In genomic region chr2:27410518-27411140, GRCm38 (mm10) we compare ENCODE assay signal across 12 mouse cellular contexts. TPM values are rescaled to one million over a fixed set of nuclear protein-coding genes. Genes with fewer than 3 reads are reported as not detected.
DNase-seq lines count a peak whose midpoint lies in the region; ATAC-seq and TF ChIP-seq lines count a peak whose summit lies in the region.
"Had no signal": no experiment of that assay in that cellular context is flagged by ENCODE, and none has a peak within 500 bp of the region (broad histone marks: within the 10 kb centered on the region; RNA-seq: fewer than 3 reads in every experiment).

No protein-coding gene starts in this region.

- peak overlapping the region; percentile 83 for H3K27ac ChIP-seq in kidney, embryonic 15.5 days
- peak overlapping the region; percentile 33; the same call in 1 of the 2 replicates for H3K27ac ChIP-seq in stomach, embryonic 14.5 days (ENCODE audit: low read length)
- H3K27ac ChIP-seq in stomach, postnatal 0 days (replicated peaks): no peak overlapping the region
- no peak overlapping the region for H3K27ac ChIP-seq in liver, embryonic 11.5 days (ENCODE audit: low read depth, low read length)

- no peak overlapping the region for H3K4me2 ChIP-seq in kidney, embryonic 15.5 days
- H3K4me2 ChIP-seq in stomach, embryonic 14.5 days (replicated peaks; ENCODE audit: low read depth, low read length): no peak overlapping the region
- no peak overlapping the region for H3K4me2 ChIP-seq in stomach, postnatal 0 days (replicated peaks; ENCODE audit: low read depth)
- H3K4me2 ChIP-seq in liver, embryonic 11.5 days: peak overlapping the region; percentile 49

- no peak for ATAC-seq in kidney, embryonic 15.5 days (replicated peaks; ENCODE audit: low FRiP score)
- no peak for ATAC-seq in stomach, embryonic 14.5 days (ENCODE audit: insufficient number of reproducible peaks, insufficient read depth, low FRiP score, low read depth)
- ATAC-seq in stomach, postnatal 0 days (ENCODE audit: low FRiP score, low TSS enrichment): no peak
- no peak for ATAC-seq in liver, embryonic 11.5 days (replicated peaks; ENCODE audit: low FRiP score)
- no peak for ATAC-seq in frontal cortex, adult (ENCODE audit: low TSS enrichment)
- ATAC-seq: CD4-positive, CD25-positive, alpha-beta regulatory T cell, adult 4 months had no signal

- no peak overlapping the region for H3K9ac ChIP-seq in kidney, embryonic 15.5 days
- no peak overlapping the region for H3K9ac ChIP-seq in stomach, embryonic 14.5 days (replicated peaks; ENCODE audit: low read depth, low read length)
- H3K9ac ChIP-seq in stomach, postnatal 0 days (ENCODE audit: low read length): no peak overlapping the region
- no peak overlapping the region for H3K9ac ChIP-seq in liver, embryonic 11.5 days (ENCODE audit: low read depth, low read length)

- TF ChIP-seq CTCF in stomach, postnatal 0 days (IDR thresholded peaks at IDR 0.05; ENCODE audit: low read depth): no peak

- 71% methylated on average over 6 of the region's 6 CpGs for WGBS in kidney, embryonic 15.5 days
- 69% methylated on average over 6 of the region's 6 CpGs for WGBS in stomach, embryonic 14.5 days
- 67% methylated on average over 6 of the region's 6 CpGs for WGBS in stomach, postnatal 0 days
- WGBS in liver, embryonic 11.5 days: 77% methylated on average over 6 of the region's 6 CpGs

- no peaks in the 10 kb centered on the region for H3K27me3 ChIP-seq in kidney, embryonic 15.5 days
- H3K27me3 ChIP-seq in stomach, embryonic 14.5 days (ENCODE audit: control insufficient read depth, insufficient read depth, low read length): no peaks in the 10 kb centered on the region
- H3K27me3 ChIP-seq in stomach, postnatal 0 days (ENCODE audit: control insufficient read depth, insufficient read depth, low read length): no peaks in the 10 kb centered on the region
- H3K27me3 ChIP-seq in liver, embryonic 11.5 days (replicated peaks; ENCODE audit: control insufficient read depth, insufficient read depth, low read length): no peaks in the 10 kb centered on the region

- no peaks in the 10 kb centered on the region for H3K36me3 ChIP-seq in kidney, embryonic 15.5 days
- H3K36me3 ChIP-seq in stomach, embryonic 14.5 days (ENCODE audit: control insufficient read depth, insufficient read depth, low read length): no peaks in the 10 kb centered on the region
- H3K36me3 ChIP-seq in stomach, postnatal 0 days (ENCODE audit: control insufficient read depth, insufficient read depth, low read length): no peaks in the 10 kb centered on the region
- no peaks in the 10 kb centered on the region for H3K36me3 ChIP-seq in liver, embryonic 11.5 days (ENCODE audit: control insufficient read depth, insufficient read depth, low read length)

- H3K9me3 ChIP-seq in kidney, embryonic 15.5 days (replicated peaks): no peaks in the 10 kb centered on the region
- H3K9me3 ChIP-seq in stomach, embryonic 14.5 days (ENCODE audit: control insufficient read depth, low read depth, low read length): no peaks in the 10 kb centered on the region
- H3K9me3 ChIP-seq in stomach, postnatal 0 days (ENCODE audit: control insufficient read depth, low read length): no peaks in the 10 kb centered on the region
- H3K9me3 ChIP-seq in liver, embryonic 11.5 days (ENCODE audit: control insufficient read depth, low read length): no peaks in the 10 kb centered on the region

- peaks cover 74% of the 10 kb centered on the region for H3K4me1 ChIP-seq in kidney, embryonic 15.5 days
- peaks cover 54% of the 10 kb centered on the region for H3K4me1 ChIP-seq in stomach, embryonic 14.5 days (ENCODE audit: control insufficient read depth, insufficient read depth, low read length)
- peaks cover 8% of the 10 kb centered on the region for H3K4me1 ChIP-seq in stomach, postnatal 0 days (replicated peaks; ENCODE audit: control insufficient read depth, insufficient read depth)
- H3K4me1 ChIP-seq in liver, embryonic 11.5 days (replicated peaks; ENCODE audit: control insufficient read depth, insufficient read depth, low read length): peaks cover 57% of the 10 kb centered on the region

- H3K4me3 ChIP-seq in kidney, embryonic 15.5 days (replicated peaks): no peak overlapping the region
- no peak overlapping the region for H3K4me3 ChIP-seq in stomach, embryonic 14.5 days (ENCODE audit: low read depth, low read length)
- H3K4me3 ChIP-seq in stomach, postnatal 0 days (ENCODE audit: low read depth, low read length): no peak overlapping the region
- no peak overlapping the region for H3K4me3 ChIP-seq in liver, embryonic 11.5 days (ENCODE audit: low read depth, low read length)

- TF ChIP-seq EP300 in stomach, postnatal 0 days (optimal IDR thresholded peaks at IDR 0.05): no peak

- DNase-seq in kidney, adult 9 months: no peak
- no peak for DNase-seq in stomach, postnatal 0 days (ENCODE audit: low spot score)
- DNase-seq in liver, embryonic 11.5 days (ENCODE audit: low spot score): no peak
- DNase-seq in yolk sac, embryonic 10.5 days (ENCODE audit: low spot score): peak; percentile 64
- no peak for DNase-seq in heart, postnatal 4 days
- DNase-seq: cerebellum, adult 18-20 months; kidney, postnatal 36 days; lung, postnatal 14 days had no signal

RNA-seq across cellular contexts. Expression of gene Vav2, which starts 16.2 kb away (rescaled TPM):
- polyA plus RNA-seq in kidney, embryonic 15.5 days (2015; fragmentation: Nextera tagmentation; extraction: Ambion mirVana): 7.1 and 8.3 TPM in 2 replicates
- polyA plus RNA-seq in stomach, embryonic 14.5 days (2014; fragmentation: Nextera tagmentation; extraction: Ambion mirVana): 7.6 and 8.0 TPM in 2 replicates
- 2.7 and 2.9 TPM in 2 replicates for polyA plus RNA-seq in stomach, postnatal 0 days (2015; fragmentation: Nextera tagmentation; extraction: Ambion mirVana)
- polyA plus RNA-seq in liver, embryonic 11.5 days (2014; fragmentation: Nextera tagmentation; extraction: Ambion mirVana): 6.0 and 6.6 TPM in 2 replicates
- 10 to 100 TPM; 13.3 to 14.8 TPM for total RNA-seq in heart, postnatal 4 days (2021)

RNA-seq across cellular contexts. Expression of gene Brd3os, which starts 31.5 kb away (rescaled TPM):
- 10.1 and 11.2 TPM in 2 replicates for polyA plus RNA-seq in kidney, embryonic 15.5 days (2015; fragmentation: Nextera tagmentation; extraction: Ambion mirVana)
- 11.0 and 11.5 TPM in 2 replicates for polyA plus RNA-seq in stomach, embryonic 14.5 days (2014; fragmentation: Nextera tagmentation; extraction: Ambion mirVana)
- 2.8 and 3.4 TPM in 2 replicates for polyA plus RNA-seq in stomach, postnatal 0 days (2015; fragmentation: Nextera tagmentation; extraction: Ambion mirVana)
- 2.2 and 2.8 TPM in 2 replicates for polyA plus RNA-seq in liver, embryonic 11.5 days (2014; fragmentation: Nextera tagmentation; extraction: Ambion mirVana)
- 1 to 10 TPM in 1 of 2 experiments, under 1 TPM in 1; 0.90 to 1.1 TPM for total RNA-seq in heart, postnatal 4 days (2021)

Comparison
In these comparisons a context has a peak if more than half of its experiments do, and no peak if none do; other contexts are left out.
1. H3K27ac ChIP-seq: peak in kidney, embryonic 15.5 days (single experiment) and stomach, embryonic 14.5 days (single experiment); none in stomach, postnatal 0 days (single experiment) and liver, embryonic 11.5 days (single experiment).